Mouse (Mus musculus): ENCODE results near the gene Ormdl2. TPM values are rescaled to one million over a fixed set of nuclear protein-coding genes. Genes with fewer than 3 reads are reported as not detected.
A peak's percentile ranks its signal among the peaks of the same experiment; 100 is the strongest.

Ormdl2 gene
- total RNA-seq, 2 experiments from 2014 or later, result 6.9 to 7.5 TPM

GRCm38 (mm10) chr10:128804271-128805091 lies 17.0 kb downstream of the Ormdl2 start, which contains the start of gene Tmem198b:
Gene Tmem198b (minus strand): TSS chr10:128804370.
- peak; percentile 73 to 78 for DNase-seq (ENCODE audit: low spot score in 2 of 2)
- intact Hi-C loops (cut with DNase I), result loop anchor here (1.0 kb wide), 1 partner anchor 56 kb away; no protein-coding TSS in a partner anchor

GRCm38 (mm10) chr10:128803771-128804270 lies 17.6 kb downstream of the Ormdl2 start, which contains the start of gene Dnajc14:
Gene Dnajc14 (plus strand): TSS chr10:128804062.
- intact Hi-C loops (cut with DNase I), result loop anchor here (1.0 kb wide), 1 partner anchor 56 kb away; no protein-coding TSS in a partner anchor
- peak; percentile 74 to 83 for DNase-seq (ENCODE audit: low spot score in 2 of 2)

GRCm38 (mm10) chr10:128803361-128803760 lies 18.1 kb downstream of the Ormdl2 start:
- DNase-seq (ENCODE audit: low spot score in 2 of 2), result no peak
- intact Hi-C loops (cut with DNase I), result no loop called here

- intact Hi-C loops (cut with DNase I), result no loop called here
- no peak for DNase-seq (ENCODE audit: low spot score in 2 of 2)
These were observed 18.5 kb downstream of the Ormdl2 start for GRCm38 (mm10) chr10:128802956-128803355.

GRCm38 (mm10) chr10:128801981-128802495 lies 19.4 kb downstream of the Ormdl2 start:
- intact Hi-C loops (cut with DNase I), result no loop called here
- DNase-seq (ENCODE audit: low spot score in 2 of 2), result no peak

- DNase-seq (ENCODE audit: low spot score in 2 of 2), result no peak
- intact Hi-C loops (cut with DNase I), result no loop called here
These were observed 22.8 kb downstream of the Ormdl2 start for GRCm38 (mm10) chr10:128798676-128799075.

GRCm38 (mm10) chr10:128795581-128795980 lies 25.9 kb downstream of the Ormdl2 start:
- intact Hi-C loops (cut with DNase I), result no loop called here
- no peak for DNase-seq (ENCODE audit: low spot score in 2 of 2)

GRCm38 (mm10) chr10:128794391-128794790 lies 27.1 kb downstream of the Ormdl2 start:
- DNase-seq (ENCODE audit: low spot score in 2 of 2), result no peak
- intact Hi-C loops (cut with DNase I), result no loop called here

GRCm38 (mm10) chr10:128793258-128793657 lies 28.2 kb downstream of the Ormdl2 start:
- DNase-seq (ENCODE audit: low spot score in 2 of 2), result no peak
- intact Hi-C loops (cut with DNase I), result no loop called here

- intact Hi-C loops (cut with DNase I), result no loop called here
- no peak for DNase-seq (ENCODE audit: low spot score in 2 of 2)
These were observed 29.4 kb downstream of the Ormdl2 start for GRCm38 (mm10) chr10:128792041-128792440.

- intact Hi-C loops (cut with DNase I), result no loop called here
- no peak for DNase-seq (ENCODE audit: low spot score in 2 of 2)
These were observed 30.9 kb downstream of the Ormdl2 start, which contains the start of gene Mmp19 for GRCm38 (mm10) chr10:128790398-128791124. Gene Mmp19 (plus strand): TSS chr10:128790910.

- DNase-seq (ENCODE audit: low spot score in 2 of 2), result no peak
- intact Hi-C loops (cut with DNase I), result no loop called here
These were observed 41.2 kb downstream of the Ormdl2 start for GRCm38 (mm10) chr10:128780200-128780599.

- intact Hi-C loops (cut with DNase I), result no loop called here
- DNase-seq (ENCODE audit: low spot score in 2 of 2), result no peak
These were observed 42.2 kb downstream of the Ormdl2 start for GRCm38 (mm10) chr10:128779011-128779795.

GRCm38 (mm10) chr10:128778441-128778840 lies 43.0 kb downstream of the Ormdl2 start:
- intact Hi-C loops (cut with DNase I), result no loop called here
- DNase-seq (ENCODE audit: low spot score in 2 of 2), result no peak

- intact Hi-C loops (cut with DNase I), result no loop called here
- DNase-seq (ENCODE audit: low spot score in 2 of 2), result no peak
These were observed 47.8 kb downstream of the Ormdl2 start for GRCm38 (mm10) chr10:128773685-128774084.

- DNase-seq (ENCODE audit: low spot score in 2 of 2), result no peak
- intact Hi-C loops (cut with DNase I), result no loop called here
These were observed 48.5 kb downstream of the Ormdl2 start for GRCm38 (mm10) chr10:128772895-128773294.

All from left cerebral cortex, postnatal 25 days (tissue).